Mouse (Mus musculus) thymus, adult 2 months (tissue): ENCODE results near the gene Gm13693.

Source experiments
- CTCF ChIP-seq: fragments of 200-500 bp; IDR thresholded peaks from 2 replicates; pipeline ENCODE4 v1.5.1; 2012; ENCODE audit warnings: mild to moderate bottlenecking, control low read depth, low read length, moderate library complexity, borderline replicate concordance; ENCODE audit not compliant: control insufficient read depth, poor library complexity, insufficient read depth; ENCODE audit errors: extremely low read depth
- POLR2A ChIP-seq: fragments of 200-500 bp; IDR thresholded peaks from 2 replicates; pipeline ENCODE4 v1.6.1; 2012; ENCODE audit warnings: mild to moderate bottlenecking, low read length, control low read depth, moderate library complexity; ENCODE audit not compliant: control insufficient read depth, poor library complexity, insufficient read depth; ENCODE audit errors: extremely low read depth

- no peak for TF ChIP-seq CTCF
- TF ChIP-seq POLR2A = no peak
Measured at GRCm38 (mm10) chr2:84009818-84010217, 48.5 kb downstream of the Gm13693 start.
